Mouse (Mus musculus): ENCODE data around the gene Ism1.

DNA sequence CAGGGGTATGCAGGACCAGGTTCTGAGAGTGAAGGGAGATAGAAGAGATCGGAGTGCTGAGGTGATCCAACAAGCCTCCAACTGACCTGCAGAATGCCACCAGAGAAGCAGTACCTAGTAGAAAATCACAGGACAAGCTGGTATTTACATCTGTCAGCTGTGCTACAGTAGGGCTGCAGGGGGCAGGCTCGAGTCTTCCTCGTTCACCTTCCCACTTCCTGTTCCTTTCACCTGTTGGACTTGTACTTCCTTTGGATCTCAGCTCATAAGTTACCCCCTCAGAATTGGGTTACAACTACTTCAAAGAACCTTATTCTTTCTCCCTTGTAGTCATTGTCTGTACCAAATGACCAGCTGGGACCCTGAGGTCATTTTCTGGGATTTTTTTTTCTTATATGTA, 47.4 kb downstream of the Ism1 start:
- TF ChIP-seq CTCF (IDR thresholded peaks at IDR 0.05; ENCODE audit: low read depth, low read length) (no peak), POLR2A (IDR thresholded peaks at IDR 0.05; ENCODE audit: extremely low read depth, insufficient read depth, low read length) (no peak)

Measured in liver, adult 2 months (tissue).